Mouse (Mus musculus): ENCODE measurements at regions not wholly inside any gene's neighbourhood (a gene's known extent, or its start where the extent isn't known, plus 50 kb on each side); places are given as distances from the start of the nearest gene placed in this dataset.

DNA sequence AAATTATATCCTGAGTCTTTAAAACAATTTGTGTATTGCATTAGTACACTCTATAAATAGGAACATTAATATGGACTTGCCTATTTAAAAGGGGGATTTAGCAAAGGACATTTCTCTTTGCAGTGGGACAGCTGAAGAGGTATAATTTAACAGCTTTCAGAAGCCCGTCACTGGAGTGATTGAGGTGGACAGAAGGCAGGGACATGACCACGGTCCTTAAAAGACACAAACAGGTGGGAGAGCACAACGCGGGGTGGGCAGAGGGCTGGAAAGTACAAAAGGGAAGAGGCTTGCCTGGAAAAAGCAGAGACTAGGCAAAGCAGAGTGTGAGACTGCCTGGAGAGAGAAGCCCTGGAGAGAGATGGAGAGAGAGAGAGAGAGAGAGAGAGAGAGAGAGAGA, 51.9 kb upstream of the Pkhd1 start:
- no peak overlapping the region for H3K4me2 ChIP-seq (replicated peaks)

DNA sequence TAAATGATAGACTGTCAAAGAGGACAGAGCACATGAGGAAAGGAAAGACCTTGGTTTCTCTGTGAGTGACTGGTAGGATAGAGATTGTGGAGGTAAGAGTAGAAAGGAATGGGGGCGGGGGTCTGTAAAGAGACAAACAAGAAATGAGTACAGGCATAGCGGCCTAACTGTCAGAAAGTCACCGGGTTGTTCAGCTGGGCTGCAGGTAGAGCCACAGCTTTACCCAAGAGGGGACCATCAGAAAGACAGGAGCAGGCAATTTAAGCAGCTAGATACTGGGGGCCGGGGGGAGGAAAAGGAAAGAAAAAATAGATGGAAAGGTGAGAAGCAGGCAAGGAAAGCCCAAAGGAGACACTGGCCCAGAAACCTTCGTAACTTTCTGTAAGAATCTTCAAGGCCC, 52.6 kb upstream of the Pkhd1 start:
- no peak overlapping the region for H3K4me2 ChIP-seq (replicated peaks)
- H3K27ac ChIP-seq, result no peak overlapping the region
- H3K9ac ChIP-seq, result no peak overlapping the region
- no peaks in the 10 kb centered on the region for H3K36me3 ChIP-seq
- no peaks in the 10 kb centered on the region for H3K9me3 ChIP-seq
- ATAC-seq (ENCODE audit: low FRiP score, low read depth), result no peak
- H3K4me3 ChIP-seq, result no peak overlapping the region
- WGBS, result 91% methylated on average over 5 of the region's 5 CpGs
- H3K4me1 ChIP-seq, result no peaks in the 10 kb centered on the region
- H3K27me3 ChIP-seq (replicated peaks), result no peaks in the 10 kb centered on the region

More for the DNA sequence above, 51.9 kb upstream of the Pkhd1 start:
- Histone ChIP-seq H3K9me3 (no peaks in the 10 kb centered on the region), H3K27ac (no peak overlapping the region), H3K27me3 (replicated peaks) (no peaks in the 10 kb centered on the region), H3K4me1 (no peaks in the 10 kb centered on the region), H3K9ac (no peak overlapping the region), H3K4me3 (no peak overlapping the region), H3K36me3 (no peaks in the 10 kb centered on the region)
- 85% methylated on average over 4 of the region's 4 CpGs for WGBS
- no peak for ATAC-seq (ENCODE audit: low FRiP score, low read depth)

DNA sequence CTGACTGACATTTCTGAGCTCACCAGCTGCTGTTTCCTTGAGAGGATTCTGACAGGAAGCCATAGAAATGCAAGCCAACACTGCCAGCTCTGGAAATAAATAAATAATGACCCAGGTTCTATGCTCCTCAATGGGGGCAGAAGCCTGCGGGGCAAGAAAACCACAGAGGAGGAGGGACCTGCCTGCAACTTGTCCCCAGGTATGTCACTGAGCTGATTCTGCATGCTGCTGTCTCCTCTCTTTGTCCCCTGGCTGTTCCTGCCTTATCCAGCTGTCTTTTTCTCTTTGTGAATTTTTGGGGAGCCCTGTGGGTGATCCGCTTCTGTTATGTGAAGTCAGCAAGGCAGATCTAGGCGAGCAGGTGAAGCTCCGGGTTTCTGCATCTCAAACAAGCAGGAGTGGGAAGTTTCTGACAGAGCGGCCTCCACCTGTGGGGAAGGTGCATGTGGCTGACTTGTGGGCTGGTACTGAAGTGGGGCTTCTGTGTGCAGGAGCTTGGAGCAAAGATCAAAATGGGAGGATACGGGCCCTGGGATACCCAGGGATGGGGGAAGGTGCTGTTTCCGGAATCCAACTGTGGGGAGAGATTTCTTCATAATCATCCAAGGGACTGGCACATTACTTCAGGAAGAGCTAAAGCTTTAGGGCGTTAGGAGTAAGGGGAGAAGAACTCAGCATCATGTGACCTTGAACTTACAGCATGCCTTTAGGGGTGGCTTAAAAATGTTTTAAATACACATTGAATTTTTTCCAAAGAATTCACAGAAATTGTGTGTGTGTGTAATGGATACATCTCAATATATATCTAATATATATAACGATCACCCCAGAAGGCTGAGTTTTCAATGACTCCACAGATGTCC, 53.3 kb upstream of the Pkhd1 start:
- Histone ChIP-seq H3K27me3 (replicated peaks) (no peaks in the 10 kb centered on the region), H3K27ac (no peak overlapping the region), H3K9me3 (no peaks in the 10 kb centered on the region), H3K4me2 (replicated peaks) (no peak overlapping the region), H3K36me3 (no peaks in the 10 kb centered on the region), H3K9ac (no peak overlapping the region), H3K4me3 (no peak overlapping the region), H3K4me1 (no peaks in the 10 kb centered on the region)
- ATAC-seq (ENCODE audit: low FRiP score, low read depth), result no peak
- WGBS, result 77% methylated on average over 9 of the region's 9 CpGs

DNA sequence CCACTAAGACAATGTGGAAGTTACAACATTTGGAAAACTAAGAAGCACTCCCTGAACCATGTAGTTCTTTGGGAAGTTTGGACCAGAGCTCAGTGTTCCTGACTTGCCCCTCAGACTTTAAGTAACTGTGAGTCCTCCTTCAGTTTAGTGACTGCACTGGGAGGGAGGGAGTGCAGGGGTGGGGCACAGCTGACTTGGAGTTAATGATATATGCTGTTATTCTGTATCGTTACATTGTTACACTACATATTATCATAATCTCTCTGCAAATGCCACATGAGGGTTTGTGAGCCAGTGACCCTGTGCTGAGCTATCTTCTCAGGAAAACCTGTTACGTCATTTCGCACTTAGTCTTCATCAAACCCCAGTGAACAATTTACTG, 53.9 kb upstream of the Pkhd1 start:
- no peak for ATAC-seq (ENCODE audit: low FRiP score, low read depth)

DNA sequence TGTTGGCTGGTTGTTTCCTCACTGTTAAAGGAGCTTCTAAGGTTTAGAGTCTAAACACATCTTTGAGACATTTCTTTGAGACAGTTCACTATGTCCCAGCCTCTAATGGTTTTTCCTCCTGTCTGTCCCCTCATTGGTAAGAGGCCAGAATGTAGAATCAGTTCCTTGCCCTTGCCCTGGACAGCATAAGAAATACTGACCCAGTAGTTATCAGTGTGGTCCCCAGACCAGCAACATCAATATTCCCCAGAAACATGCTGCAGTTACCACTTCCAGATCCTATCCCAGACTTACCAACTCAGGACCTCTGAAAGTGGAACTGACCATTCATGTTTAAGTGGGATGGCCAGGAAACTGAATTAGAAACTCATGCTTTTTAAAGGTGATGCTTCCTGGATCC, 54.4 kb upstream of the Pkhd1 start:
- Histone ChIP-seq H3K27me3 (replicated peaks) (no peaks in the 10 kb centered on the region), H3K4me3 (no peak overlapping the region), H3K4me1 (no peaks in the 10 kb centered on the region), H3K9ac (no peak overlapping the region), H3K27ac (no peak overlapping the region), H3K9me3 (no peaks in the 10 kb centered on the region), H3K4me2 (replicated peaks) (no peak overlapping the region), H3K36me3 (no peaks in the 10 kb centered on the region)
- ATAC-seq (ENCODE audit: low FRiP score, low read depth), result no peak

More for the DNA sequence above, 53.9 kb upstream of the Pkhd1 start:
- Histone ChIP-seq H3K4me3 (no peak overlapping the region), H3K9ac (no peak overlapping the region), H3K27me3 (replicated peaks) (no peaks in the 10 kb centered on the region), H3K4me2 (replicated peaks) (no peak overlapping the region), H3K27ac (no peak overlapping the region), H3K4me1 (no peaks in the 10 kb centered on the region), H3K9me3 (no peaks in the 10 kb centered on the region), H3K36me3 (no peaks in the 10 kb centered on the region)
- 95% methylated on average over 3 of the region's 3 CpGs for WGBS

DNA sequence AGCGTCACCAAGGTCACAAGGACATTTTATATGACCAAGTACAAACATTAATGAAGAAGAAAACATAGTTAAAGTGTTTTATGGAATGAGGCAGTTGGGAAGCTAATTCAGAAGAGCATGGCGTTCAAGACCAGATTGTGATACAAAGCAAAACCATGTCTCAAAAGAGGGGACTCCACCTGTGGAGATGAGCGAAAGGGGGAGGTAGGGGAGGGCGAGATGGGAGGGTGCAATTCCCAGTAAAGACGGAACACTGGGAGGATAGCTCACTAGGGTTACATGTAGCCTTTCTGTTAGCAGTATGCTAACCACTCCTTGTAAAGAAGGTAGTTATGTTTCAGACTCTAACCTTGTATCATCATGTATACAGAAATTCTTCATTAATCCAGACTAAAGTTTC, 55.1 kb upstream of the Pkhd1 start:
- Histone ChIP-seq H3K4me1 (peaks cover 2% of the 10 kb centered on the region), H3K9me3 (no peaks in the 10 kb centered on the region), H3K36me3 (no peaks in the 10 kb centered on the region), H3K4me2 (replicated peaks) (no peak overlapping the region), H3K9ac (no peak overlapping the region), H3K4me3 (no peak overlapping the region), H3K27me3 (replicated peaks) (no peaks in the 10 kb centered on the region), H3K27ac (no peak overlapping the region)
- WGBS, result 89% methylated on average over 5 of the region's 5 CpGs
- ATAC-seq (ENCODE audit: low FRiP score, low read depth), result no peak

DNA sequence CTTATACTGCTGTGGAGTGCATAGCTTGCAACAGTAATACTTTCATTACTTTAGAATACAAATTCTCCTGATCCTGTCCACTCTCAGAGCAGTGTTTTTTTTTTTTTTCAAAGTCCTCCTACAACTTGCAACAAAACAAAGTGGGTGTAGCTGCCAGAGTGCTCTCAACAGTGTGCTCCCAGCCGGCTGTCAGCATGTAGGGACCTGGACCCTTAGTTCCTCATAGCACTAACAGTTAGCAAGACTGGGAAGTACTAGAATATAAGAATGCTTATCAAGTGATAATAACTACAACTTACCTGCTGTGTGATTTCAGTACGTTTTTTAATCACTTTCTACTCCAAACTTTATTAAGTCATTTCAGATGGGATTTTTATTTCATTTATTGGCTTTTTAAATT, 55.5 kb upstream of the Pkhd1 start:
- Histone ChIP-seq H3K36me3 (no peaks in the 10 kb centered on the region), H3K9ac (no peak overlapping the region), H3K27me3 (replicated peaks) (no peaks in the 10 kb centered on the region), H3K4me2 (replicated peaks) (no peak overlapping the region), H3K27ac (no peak overlapping the region), H3K4me3 (no peak overlapping the region), H3K9me3 (no peaks in the 10 kb centered on the region), H3K4me1 (peaks cover 3% of the 10 kb centered on the region)
- 74% methylated on average over 2 of the region's 2 CpGs for WGBS
- no peak for ATAC-seq (ENCODE audit: low FRiP score, low read depth)

DNA sequence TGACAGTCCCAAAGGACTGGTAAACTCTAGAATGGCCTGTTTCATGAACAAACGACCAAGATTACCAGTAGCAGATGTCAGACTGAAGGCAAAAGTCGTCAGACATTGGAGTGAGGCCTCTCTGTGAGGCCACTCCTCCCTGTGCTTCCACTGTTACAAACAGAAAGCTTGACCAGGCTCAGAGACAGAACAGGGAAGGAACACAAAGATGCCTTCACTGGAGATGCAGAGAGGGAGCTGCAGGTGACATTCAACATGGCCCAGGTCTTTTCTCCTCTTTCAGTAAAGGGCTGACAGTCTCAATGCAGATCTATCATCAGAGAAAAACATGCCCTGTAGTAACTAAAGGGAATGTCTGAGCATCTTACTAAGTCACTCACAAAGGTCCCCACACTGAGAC, 56.1 kb upstream of the Il17a start:
- no peaks in the 10 kb centered on the region for H3K27me3 ChIP-seq (replicated peaks)
- WGBS, result 24% methylated on average over 2 of the region's 2 CpGs
- H3K36me3 ChIP-seq, result no peaks in the 10 kb centered on the region
- no peak overlapping the region for H3K27ac ChIP-seq
- no peak overlapping the region for H3K9ac ChIP-seq
- no peak overlapping the region for H3K4me3 ChIP-seq
- H3K9me3 ChIP-seq, result no peaks in the 10 kb centered on the region
- peaks cover 3% of the 10 kb centered on the region for H3K4me1 ChIP-seq
- H3K4me2 ChIP-seq (replicated peaks), result no peak overlapping the region
- no peak for ATAC-seq (ENCODE audit: low FRiP score, low read depth)

DNA sequence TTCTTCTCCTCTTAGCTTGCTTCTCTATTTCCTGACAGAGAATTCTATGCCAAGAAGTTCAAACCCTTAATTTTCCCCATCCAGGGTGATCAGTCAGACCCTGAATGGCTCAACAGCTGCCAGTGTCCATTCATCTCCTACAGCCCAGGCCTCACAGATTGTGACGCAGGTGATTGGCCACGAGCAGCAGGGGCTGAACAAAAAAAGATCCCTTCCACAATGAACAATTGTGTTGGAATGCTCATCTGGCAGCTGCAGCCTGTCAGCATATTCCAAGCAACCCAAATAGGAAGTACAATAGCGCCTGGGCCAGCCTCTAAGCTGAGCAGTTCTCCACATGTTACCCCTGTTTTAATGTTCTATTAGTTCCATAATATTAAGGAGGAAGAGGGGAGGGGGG, 52.7 kb upstream of the Il17a start:
- Histone ChIP-seq H3K9ac (no peak overlapping the region), H3K4me2 (replicated peaks) (no peak overlapping the region), H3K9me3 (no peaks in the 10 kb centered on the region), H3K27me3 (replicated peaks) (no peaks in the 10 kb centered on the region), H3K4me3 (no peak overlapping the region), H3K36me3 (no peaks in the 10 kb centered on the region), H3K4me1 (peaks cover 3% of the 10 kb centered on the region), H3K27ac (no peak overlapping the region)
- WGBS, result 7% methylated on average over 3 of the region's 3 CpGs
- ATAC-seq (ENCODE audit: low FRiP score, low read depth), result peak; percentile 54; the same call in 1 of the 2 replicates

DNA sequence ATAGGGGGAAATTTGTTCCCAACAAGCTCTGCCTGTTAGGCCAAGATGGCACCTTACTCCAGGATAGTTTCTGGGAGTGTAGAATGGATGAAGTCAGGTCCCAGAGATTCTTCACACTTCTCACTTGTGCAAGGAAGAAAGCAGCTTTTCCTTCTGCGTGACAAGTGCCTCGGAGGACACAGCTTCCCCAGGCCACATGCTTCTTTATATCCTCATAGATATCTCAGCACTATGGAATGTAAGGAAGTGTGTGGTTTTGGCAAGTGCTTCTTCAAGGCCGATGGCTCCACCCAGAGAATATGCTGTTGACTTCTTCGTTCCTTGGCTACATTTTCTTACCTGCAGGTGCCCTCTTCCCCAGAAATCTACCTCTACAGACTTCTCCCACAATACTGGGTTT, 51.9 kb upstream of the Il17a start:
- no peak overlapping the region for H3K4me2 ChIP-seq (replicated peaks)
- H3K4me1 ChIP-seq, result peaks cover 3% of the 10 kb centered on the region
- H3K9ac ChIP-seq, result no peak overlapping the region
- H3K36me3 ChIP-seq, result no peaks in the 10 kb centered on the region
- ATAC-seq (ENCODE audit: low FRiP score, low read depth), result no peak
- 96% methylated on average over 4 of the region's 4 CpGs for WGBS
- H3K4me3 ChIP-seq, result no peak overlapping the region
- no peak overlapping the region for H3K27ac ChIP-seq
- no peaks in the 10 kb centered on the region for H3K27me3 ChIP-seq (replicated peaks)
- no peaks in the 10 kb centered on the region for H3K9me3 ChIP-seq

DNA sequence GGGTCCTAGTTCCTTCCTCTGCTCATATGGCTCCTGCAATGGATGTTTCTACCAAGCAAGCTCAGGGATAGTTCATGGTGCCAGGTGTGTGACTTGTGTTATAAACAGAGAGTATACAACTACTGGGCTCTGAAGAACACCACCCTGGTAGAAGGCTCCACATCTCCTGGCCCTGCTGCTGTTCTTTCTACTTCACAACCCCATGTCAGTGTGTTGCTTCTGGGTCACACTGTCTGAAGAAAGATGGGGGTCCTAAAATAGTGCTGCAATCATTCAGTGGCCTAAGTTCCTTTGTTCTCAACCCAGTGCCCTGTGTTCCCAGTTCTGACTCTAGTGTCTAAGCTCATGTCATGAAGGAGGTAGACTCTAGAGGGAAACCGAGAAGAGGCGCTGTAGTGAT, 51.4 kb upstream of the Il17a start:
- Histone ChIP-seq H3K4me2 (replicated peaks) (no peak overlapping the region), H3K36me3 (no peaks in the 10 kb centered on the region), H3K9ac (no peak overlapping the region), H3K4me1 (peaks cover 3% of the 10 kb centered on the region), H3K27ac (no peak overlapping the region), H3K9me3 (no peaks in the 10 kb centered on the region), H3K4me3 (no peak overlapping the region), H3K27me3 (replicated peaks) (no peaks in the 10 kb centered on the region)
- no peak for ATAC-seq (ENCODE audit: low FRiP score, low read depth)
- WGBS, result 95% methylated on average over 2 of the region's 2 CpGs

DNA sequence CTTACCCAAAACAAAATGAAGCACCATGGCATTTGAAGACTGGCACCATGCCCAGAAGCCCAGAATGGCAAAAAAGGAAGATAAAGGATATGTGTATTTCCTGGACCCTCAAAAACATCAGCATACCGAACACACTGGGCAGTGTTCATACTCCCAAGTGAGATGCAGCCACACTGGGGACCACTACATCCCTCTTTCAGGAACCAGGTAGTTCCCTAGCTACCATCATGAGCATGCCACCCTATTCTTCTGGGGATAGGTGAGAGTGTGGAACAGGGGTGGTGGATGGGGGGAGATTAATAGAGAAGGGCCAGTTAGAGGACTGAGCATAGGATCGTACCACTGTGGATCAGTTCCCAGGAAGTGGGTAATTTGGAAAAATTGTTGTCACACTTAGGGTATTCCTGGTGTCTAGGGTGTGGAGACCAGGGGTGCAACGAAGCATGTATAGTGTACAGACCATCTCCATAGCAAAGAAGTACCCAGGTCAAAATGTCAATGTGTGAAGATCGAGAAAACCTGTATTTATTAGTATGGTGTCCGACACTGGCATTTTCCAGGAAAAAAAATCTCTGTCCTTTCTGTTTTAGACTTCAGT, 50.9 kb upstream of the Il17a start:
- H3K9ac ChIP-seq, result no peak overlapping the region
- no peaks in the 10 kb centered on the region for H3K36me3 ChIP-seq
- H3K4me3 ChIP-seq, result no peak overlapping the region
- 88% methylated on average over 5 of the region's 5 CpGs for WGBS
- no peaks in the 10 kb centered on the region for H3K9me3 ChIP-seq
- ATAC-seq (ENCODE audit: low FRiP score, low read depth), result no peak
- H3K4me2 ChIP-seq (replicated peaks), result no peak overlapping the region
- no peaks in the 10 kb centered on the region for H3K27me3 ChIP-seq (replicated peaks)
- no peak overlapping the region for H3K27ac ChIP-seq
- peaks cover 3% of the 10 kb centered on the region for H3K4me1 ChIP-seq

DNA sequence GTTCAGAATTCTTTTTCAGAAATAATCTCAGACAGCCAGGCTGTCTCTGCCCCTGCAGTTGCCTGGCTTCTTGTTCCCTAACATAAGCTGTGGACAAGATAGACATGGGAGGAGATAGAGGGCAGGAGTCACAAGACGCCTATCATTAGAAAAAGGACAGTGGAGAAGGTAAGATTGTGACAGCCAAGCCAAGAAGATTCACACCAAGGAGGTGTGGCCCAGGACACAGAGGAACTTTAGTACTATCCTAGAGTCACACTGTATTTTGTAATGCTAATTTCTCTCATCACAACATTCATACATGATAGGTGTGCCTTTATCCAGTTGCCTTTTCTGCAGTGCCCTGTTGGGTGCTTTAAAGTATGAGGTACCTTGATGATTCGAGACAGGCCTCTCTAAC, 50.2 kb upstream of the Il17a start:
- no peak overlapping the region for H3K27ac ChIP-seq
- H3K27me3 ChIP-seq (replicated peaks), result no peaks in the 10 kb centered on the region
- H3K9ac ChIP-seq, result no peak overlapping the region
- H3K4me1 ChIP-seq, result peaks cover 3% of the 10 kb centered on the region
- H3K36me3 ChIP-seq, result no peaks in the 10 kb centered on the region
- no peak for ATAC-seq (ENCODE audit: low FRiP score, low read depth)
- 81% methylated on average over 2 of the region's 2 CpGs for WGBS
- no peak overlapping the region for H3K4me2 ChIP-seq (replicated peaks)
- no peaks in the 10 kb centered on the region for H3K9me3 ChIP-seq
- no peak overlapping the region for H3K4me3 ChIP-seq

All from neural tube, embryonic 12.5 days (tissue).